Mouse (Mus musculus) ES-E14 (cell line): ENCODE data around the gene Pwp1. TPM values are rescaled to one million over a fixed set of nuclear protein-coding genes. Genes with fewer than 3 reads are reported as not detected.
"Not testable (repeated sequence)": the region's sequence is repeated elsewhere in the genome, so short reads cannot be mapped to it uniquely, and the experiment has no call there.

ENCODE experiments used
- DNase-seq: peaks from one replicate; pipeline ENCODE4 v3.0.0-alpha.2; 2013; ENCODE audit warnings: low read depth, low spot score
- H3K27ac ChIP-seq: 2 replicates; pipeline ENCODE4 v1.5.1; 2012; ENCODE audit warnings: low read depth, mild to moderate bottlenecking, low read length, moderate library complexity, mixed read lengths; ENCODE audit not compliant: poor library complexity, insufficient read depth, severe bottlenecking
- H3K36me3 ChIP-seq: 2 replicates; pipeline ENCODE4 v1.6.1; 2012; ENCODE audit warnings: mild to moderate bottlenecking, low read length, moderate library complexity, mixed read lengths; ENCODE audit not compliant: control insufficient read depth, poor library complexity, insufficient read depth, severe bottlenecking
- H3K4me1 ChIP-seq, 2 experiments: fragments of 150-350 bp in 1 of 2; sonication (generic) in 1 of 2; 2 replicates each; pipeline ENCODE4 v1.6.1; 2012; ENCODE audit warnings: low read length in 2 of 2, mild to moderate bottlenecking in 1 of 2, mixed read lengths in 1 of 2; ENCODE audit not compliant: control insufficient read depth in 2 of 2, insufficient read depth in 2 of 2, poor library complexity in 1 of 2
- H3K4me3 ChIP-seq, 2 experiments: fragments of 150-350 bp in 1 of 2; sonication (generic) in 1 of 2; 2 replicates each; pipeline ENCODE4 v1.5.1; 2012; ENCODE audit warnings: low read length in 2 of 2, low read depth in 1 of 2, mild to moderate bottlenecking in 1 of 2, mixed read lengths in 1 of 2; ENCODE audit not compliant: insufficient read depth in 1 of 2, poor library complexity in 1 of 2, severe bottlenecking in 1 of 2
- H3K9ac ChIP-seq: 2 replicates; pipeline ENCODE4 v1.6.1; 2012; ENCODE audit warnings: low read depth, mild to moderate bottlenecking, low read length, mixed read lengths; ENCODE audit not compliant: poor library complexity, insufficient read depth, severe bottlenecking
- H3K9me3 ChIP-seq: fragments of 150-350 bp; sonication (generic); 2 replicates; pipeline ENCODE4 v1.6.1; 2012; ENCODE audit warnings: low read depth, mild to moderate bottlenecking, low read length; ENCODE audit not compliant: control insufficient read depth, insufficient read depth
- CHD2 ChIP-seq: IDR thresholded peaks from 2 replicates; pipeline ENCODE4 v1.6.1; 2014; ENCODE audit warnings: mild to moderate bottlenecking, low read depth, low read length, inconsistent platforms
- HCFC1 ChIP-seq: IDR thresholded peaks from 2 replicates; pipeline ENCODE4 v1.6.1; 2012; ENCODE audit warnings: low read length, inconsistent platforms, borderline replicate concordance; ENCODE audit not compliant: insufficient read depth
- MAFK ChIP-seq: IDR thresholded peaks from 2 replicates; pipeline ENCODE4 v1.6.1; 2014; ENCODE audit warnings: mild to moderate bottlenecking, low read depth, low read length, inconsistent platforms; ENCODE audit not compliant: insufficient read depth
- ZC3H11A ChIP-seq: IDR thresholded peaks from 2 replicates; pipeline ENCODE4 v1.6.1; 2012; ENCODE audit warnings: low read depth, mild to moderate bottlenecking, inconsistent platforms, low read length, borderline replicate concordance
- ZNF384 ChIP-seq: IDR thresholded peaks from 2 replicates; pipeline ENCODE4 v1.6.1; 2012; ENCODE audit warnings: low read depth, low read length, inconsistent platforms
- in situ Hi-C, 2 experiments: fragments of 600-800 bp; cut with MboI; formaldehyde crosslinking; loops; one replicate each; pipeline ENCODE4 v1.15.1; 2025; ENCODE audit warnings: low sequenced_read_pairs in 2 of 2, inconsistent platforms in 1 of 2; ENCODE audit not compliant: unreplicated experiment in 2 of 2
- total RNA-seq: library from RNA; depleted of rRNA; stranded (reverse); fragments of 300-350 nt; gene quantifications from 2 replicates; pipeline ENCODE4 v1.2.3, GENCODE M21; 2012; rRNA removed

Pwp1 gene
- 58.4 and 71.9 TPM in 2 replicates for total RNA-seq

DNA sequence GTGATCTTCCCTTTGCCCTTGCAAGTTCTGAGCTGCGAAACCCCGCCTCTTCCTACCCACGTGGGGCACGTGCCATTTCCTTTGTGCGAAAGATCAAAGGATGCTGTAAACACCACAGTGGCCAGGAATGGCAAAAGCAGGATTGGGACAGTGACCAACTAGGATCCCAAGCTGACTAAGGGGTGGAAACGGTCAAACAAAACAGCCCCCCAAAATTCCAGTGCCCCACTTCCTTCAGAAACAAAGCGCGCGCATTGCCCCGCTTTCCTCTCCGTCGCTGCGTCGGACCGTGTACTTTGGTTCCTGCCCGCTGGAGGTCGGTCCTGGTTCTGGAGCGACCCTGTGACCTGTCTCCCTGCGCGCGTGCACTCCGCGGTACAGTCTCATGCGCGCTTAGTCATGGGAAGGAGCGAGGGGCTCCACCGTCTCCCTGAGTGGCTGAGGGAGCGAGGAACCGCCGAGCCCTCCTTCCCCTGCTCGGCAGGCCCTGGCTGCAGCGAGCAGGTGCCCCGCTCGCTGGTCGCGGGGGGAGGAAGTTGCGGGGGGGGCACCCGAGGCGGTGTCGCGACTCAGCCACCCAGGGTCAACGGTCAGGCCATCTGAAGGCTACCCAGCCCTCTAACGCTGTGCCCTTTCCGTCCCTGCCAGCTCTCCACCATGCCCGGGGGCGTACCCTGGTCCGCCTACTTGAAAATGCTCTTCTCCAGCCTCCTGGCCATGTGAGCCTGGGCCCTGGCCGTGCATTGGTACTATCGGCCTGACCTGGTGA is at the start of gene Pwp1:
Gene Pwp1 (plus strand): TSS at position 410 of the 769 bp plus-strand sequence.
- Histone ChIP-seq H3K4me3 (peak within 1 kb of the TSS; percentile 40 to 67), H3K9ac (peak within 1 kb of the TSS; percentile 62)
- H3K9me3 ChIP-seq, in situ Hi-C loops, H3K36me3 ChIP-seq, H3K27ac ChIP-seq, H3K4me1 ChIP-seq: not testable (repeated sequence)
- peak; percentile 39 for DNase-seq

DNA sequence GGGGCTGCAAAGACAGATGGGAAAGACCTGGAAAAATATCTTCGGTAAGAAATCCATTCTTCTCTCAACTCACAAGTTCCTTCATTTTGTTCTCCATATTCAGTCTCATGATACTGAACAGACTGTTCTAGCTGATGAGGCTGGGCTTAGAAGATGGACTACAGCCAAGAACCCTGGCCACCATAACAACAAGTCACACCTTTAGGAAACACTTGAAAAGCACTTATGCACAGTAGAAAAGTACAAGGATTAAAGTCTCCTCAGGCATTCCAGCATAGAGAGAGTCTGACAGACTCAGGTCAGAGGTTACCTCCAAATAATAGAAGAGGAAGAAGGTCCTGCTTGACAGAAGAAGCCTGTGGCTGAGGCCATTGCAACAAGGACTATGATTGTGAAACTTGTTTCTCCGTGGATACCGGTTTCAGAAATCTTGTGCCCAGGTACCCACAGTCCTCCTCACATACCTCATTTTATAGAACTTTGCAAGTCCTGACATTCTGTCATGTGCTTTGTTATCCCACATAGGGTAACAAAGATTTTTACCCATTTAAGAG is 7.1 kb upstream of the Pwp1 start:
- H3K27ac ChIP-seq, H3K9ac ChIP-seq, in situ Hi-C loops, H3K4me1 ChIP-seq, H3K36me3 ChIP-seq, H3K9me3 ChIP-seq, H3K4me3 ChIP-seq, DNase-seq: not testable (repeated sequence)

DNA sequence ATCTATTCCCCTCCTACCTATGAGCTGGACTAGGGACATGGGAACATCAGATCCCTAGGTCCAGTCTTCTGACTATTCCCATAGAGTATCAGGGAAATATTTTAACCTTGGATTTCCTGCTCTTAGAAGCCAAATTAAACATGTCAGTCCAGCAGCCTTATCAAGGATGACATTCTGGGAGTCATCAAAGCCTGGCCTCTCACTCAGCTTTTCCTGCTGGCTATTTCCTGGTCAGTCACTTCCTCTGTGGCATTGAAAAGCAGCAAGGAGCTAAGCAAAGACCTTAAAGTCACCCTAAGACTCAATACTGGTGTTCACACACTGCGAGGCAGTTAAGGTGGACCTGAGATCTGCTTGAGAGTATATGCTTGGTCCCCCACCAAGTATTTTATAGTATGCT is 5.5 kb upstream of the Pwp1 start:
- not testable (repeated sequence) for DNase-seq

DNA sequence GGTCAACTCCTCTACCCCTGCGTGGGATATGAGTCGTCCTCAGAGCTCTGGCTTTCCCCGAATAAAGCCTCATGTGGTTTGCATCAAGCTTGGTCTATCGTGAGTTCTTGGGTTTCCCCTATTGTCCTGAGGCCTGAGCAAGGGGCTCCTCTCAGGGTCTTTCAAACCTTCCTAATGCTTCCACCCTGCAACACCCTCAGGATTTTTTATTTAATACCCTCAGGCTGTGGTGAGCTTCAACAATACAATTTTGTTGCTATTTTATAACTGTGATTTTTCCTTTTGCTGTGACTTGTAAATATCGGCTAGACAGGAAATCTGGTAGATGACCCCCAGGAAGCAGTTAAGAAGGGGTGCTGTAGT is 591 bp upstream of the Pwp1 start:
- in situ Hi-C loops, H3K9ac ChIP-seq, DNase-seq, H3K9me3 ChIP-seq, H3K27ac ChIP-seq, H3K4me3 ChIP-seq, H3K36me3 ChIP-seq, H3K4me1 ChIP-seq: not testable (repeated sequence)

More for the DNA sequence above, 5.5 kb upstream of the Pwp1 start:
- H3K4me1 ChIP-seq, H3K36me3 ChIP-seq, in situ Hi-C loops, H3K9me3 ChIP-seq, H3K27ac ChIP-seq, H3K9ac ChIP-seq, H3K4me3 ChIP-seq: not testable (repeated sequence)

DNA sequence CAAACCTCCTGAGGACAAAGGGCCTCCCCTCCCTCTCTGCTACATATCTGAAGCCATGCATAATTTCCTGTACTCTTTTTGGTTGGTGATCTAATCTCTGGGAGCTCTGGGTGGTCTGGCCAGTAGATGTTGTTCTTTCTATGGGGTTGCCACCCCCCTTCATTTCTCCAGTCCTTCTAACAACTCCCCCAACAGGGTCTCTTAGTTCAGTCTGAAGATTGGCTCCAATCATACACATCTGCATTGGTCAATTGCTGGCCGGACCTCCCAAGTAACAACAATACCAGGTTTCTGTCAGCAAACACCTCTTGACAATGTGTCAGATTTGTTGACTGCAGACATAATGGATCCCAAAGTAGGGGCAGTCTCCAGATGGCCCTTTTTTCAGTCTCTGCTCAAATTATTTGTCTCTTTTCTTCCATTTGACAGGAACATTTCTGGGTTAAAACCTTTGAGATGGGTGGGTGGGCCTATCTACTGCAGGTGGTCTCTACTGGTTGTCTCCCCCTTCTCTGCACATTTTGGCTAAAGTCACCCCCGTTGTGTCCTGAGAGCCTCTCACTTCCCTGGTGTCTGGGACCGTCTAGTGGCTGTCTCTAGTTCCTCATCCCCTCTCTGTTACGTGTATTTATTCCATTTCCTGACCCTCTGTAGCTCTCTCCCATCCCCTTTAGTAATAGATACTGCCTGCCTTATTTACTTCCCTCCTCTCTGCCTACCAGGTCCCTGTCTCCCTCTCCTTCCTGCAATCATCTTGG is 17.0 kb downstream of the Pwp1 start:
- Histone ChIP-seq H3K9ac (no peak overlapping the region), H3K9me3 (no peaks in the 10 kb centered on the region), H3K4me3 (no peak overlapping the region), H3K4me1 (no peaks in the 10 kb centered on the region), H3K36me3 (no peaks in the 10 kb centered on the region), H3K27ac (no peak overlapping the region)
- no peak for TF ChIP-seq HCFC1
- no peak for TF ChIP-seq MAFK
- TF ChIP-seq ZNF384: no peak
- no peak for TF ChIP-seq ZC3H11A
- no peak for TF ChIP-seq CHD2
- DNase-seq: no peak
- in situ Hi-C loops: no loop called here
